Mouse (Mus musculus) retina, postnatal 1 day (tissue): ENCODE measurements around the gene Tmem229b.
"Not testable (repeated sequence)": the region's sequence is repeated elsewhere in the genome, so short reads cannot be mapped to it uniquely, and the experiment has no call there.

ENCODE experiments used
- DNase-seq: peaks from one replicate; pipeline ENCODE4 v3.0.0-alpha.2; 2012

The Tmem229b gene

DNA sequence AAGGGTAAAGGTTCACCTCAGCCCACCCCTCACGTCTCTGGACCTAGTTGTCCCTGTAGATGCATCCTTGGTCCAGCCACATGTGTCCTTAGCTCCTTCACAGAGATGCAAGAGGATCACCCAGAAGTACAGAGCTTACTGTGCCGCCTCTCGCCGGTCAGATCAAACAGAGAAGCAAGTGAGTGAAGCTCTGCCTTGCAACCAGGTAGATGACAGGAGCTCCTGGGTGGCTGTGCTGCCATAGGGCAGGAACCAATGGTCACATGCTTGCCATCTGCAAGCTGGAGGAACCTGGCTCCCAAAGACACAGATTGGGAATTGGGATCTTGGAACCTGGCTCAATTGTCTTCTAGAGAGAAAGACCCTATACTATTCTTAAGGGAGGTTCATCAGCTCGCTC lies 2.0 kb downstream of the Tmem229b start:
- DNase-seq = no peak

DNA sequence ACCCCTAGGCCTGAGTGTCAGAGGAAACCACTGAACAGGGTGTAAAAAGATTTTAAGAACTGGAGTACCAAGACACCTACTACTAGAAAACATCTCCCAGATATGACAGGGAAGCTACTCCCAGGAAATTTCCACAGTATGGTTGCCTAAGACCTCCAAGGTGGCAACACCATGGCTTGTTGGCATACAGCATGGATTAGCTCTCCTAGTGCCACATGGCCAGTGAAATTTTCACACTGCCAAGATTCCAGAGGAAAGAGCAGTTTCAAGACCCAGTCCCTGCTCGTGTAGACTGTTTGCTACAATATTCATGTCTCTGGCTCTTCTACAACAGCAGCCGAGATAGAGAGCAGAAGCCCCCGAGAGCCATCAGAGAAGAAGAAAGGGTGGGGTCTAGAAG lies 4.4 kb downstream of the Tmem229b start:
- no peak for DNase-seq

DNA sequence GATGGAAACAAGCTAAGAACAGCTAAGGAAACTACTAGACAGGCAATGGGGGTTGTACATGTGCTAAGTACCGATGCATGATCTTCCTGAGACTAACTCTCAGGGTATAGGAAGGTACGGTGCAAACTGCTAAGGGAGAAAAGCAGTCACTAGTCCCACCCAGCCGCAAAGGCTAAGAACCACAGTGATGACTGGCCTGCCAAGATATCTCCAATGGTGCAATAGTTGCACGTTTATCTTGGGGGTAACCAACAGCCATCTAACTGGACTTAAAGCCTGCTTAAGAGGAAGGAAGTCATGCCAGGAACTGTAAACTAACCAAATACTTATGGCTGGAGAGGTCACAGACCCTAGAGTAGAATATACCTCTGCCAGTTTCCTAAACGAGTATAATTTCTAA lies 5.0 kb downstream of the Tmem229b start:
- DNase-seq = no peak

DNA sequence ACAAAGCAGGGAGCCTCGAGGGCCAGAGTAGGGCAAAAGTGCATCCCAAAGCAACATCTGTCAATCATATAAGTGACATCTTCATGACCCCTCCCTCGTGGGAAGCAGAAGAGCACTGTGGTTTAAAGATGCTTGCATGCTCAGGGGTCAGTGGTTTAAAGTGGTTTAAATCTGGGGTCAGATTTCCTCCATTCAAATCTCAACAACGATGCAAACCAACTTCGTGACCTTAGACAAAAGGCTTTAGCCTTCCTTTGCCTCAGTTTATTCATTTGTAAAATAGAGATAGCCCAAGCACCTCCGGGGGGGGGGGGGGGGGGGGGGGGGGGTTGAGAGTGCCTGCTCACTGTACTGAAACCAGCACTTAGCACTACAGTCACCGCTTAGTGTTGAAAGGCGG lies 10.7 kb downstream of the Tmem229b start:
- DNase-seq = no peak

DNA sequence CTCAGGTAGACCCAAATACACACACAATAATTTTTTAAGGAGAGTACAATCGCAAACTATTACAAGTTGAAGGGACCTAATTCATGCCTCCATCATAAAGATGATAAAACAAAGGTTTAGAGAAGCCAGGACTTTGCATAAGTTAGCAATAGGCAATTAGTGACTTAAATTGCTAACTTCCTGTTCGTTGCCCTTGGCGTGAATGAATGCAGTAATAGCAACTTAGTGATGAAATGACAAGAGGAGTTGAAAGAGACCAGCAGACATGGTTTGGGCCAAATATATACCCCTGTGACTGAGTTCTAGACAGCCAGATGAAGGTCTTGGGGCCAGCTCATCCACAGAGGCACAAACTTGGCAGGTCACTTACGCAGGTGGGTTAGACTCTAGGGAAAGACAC lies 11.2 kb downstream of the Tmem229b start:
- no peak for DNase-seq

DNA sequence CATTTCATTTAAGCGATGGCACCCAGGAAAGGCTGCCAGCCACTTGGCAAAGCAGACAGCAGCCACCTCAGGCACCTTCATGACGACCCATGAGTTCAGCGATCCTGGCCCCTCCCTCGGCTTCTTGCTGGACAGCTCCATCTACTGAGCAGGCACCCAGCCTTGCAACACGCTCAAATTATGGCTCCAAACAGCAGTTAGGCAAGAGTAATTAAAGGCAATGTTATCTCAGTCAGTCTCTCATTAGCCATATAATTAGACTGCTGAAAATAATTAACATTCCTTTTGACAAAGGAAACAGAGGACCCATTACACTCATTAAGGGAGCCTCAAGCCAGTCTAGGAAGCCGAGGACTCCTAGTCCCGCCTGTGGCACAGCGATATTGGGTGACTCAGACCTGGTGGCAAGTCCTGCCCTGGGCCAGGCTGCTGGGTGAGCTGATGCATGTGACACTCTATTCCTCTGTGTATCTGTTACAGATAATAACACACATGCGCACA lies 19.8 kb downstream of the Tmem229b start:
- peak; percentile 78 for DNase-seq

DNA sequence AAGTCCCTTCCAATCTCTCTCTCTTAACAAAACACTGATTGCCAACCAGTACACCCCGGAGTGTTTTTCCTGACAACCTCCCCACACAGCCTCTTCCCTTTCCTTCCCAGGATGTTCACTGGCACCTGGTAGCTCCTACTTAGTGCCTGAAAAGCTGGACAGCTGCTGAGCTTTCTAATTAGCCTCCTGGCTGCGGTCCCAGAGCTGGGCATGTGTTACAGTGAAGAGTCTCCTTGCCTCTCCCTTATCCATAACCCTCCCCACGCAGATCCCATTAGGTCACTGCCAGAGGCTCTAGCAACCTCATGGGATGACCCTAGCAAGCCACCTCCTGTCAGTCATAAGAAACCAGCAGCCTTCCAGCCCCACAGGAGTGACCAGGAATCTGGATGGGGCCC lies 23.4 kb downstream of the Tmem229b start:
- DNase-seq = peak; percentile 85

DNA sequence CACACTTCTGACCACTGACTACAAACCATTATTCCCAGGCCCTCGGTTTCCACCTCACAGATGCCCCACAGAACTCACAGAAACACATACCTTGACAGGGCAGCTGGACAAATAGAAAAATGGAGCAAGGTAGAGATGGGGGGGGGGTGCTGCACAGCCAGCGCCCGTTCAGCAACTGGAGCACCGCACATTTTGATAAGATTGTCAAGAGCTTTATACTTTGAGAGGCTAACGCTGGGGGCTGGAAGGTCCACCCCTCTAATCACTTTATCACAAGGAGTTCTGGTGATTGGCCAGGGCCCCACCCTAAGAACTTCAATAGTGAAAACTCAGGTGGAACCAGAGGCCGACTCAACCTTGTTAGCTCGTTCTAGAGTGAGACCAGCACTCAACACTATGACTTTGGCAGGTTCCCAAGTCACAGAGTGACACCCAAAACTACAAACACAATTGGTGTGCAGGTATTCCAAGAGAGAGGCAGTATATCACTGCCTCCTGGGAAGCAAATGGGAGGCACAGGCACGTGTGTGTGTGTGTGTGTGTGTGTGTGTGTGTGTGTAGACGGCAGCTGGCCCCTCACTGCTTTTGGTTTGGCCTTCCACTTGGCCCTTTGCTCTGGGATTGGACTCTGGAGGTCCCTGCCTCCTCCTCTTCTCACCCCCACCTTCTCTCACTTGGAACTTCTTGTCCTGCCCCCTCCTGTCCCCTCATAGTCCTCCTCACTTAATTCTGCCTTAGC lies 24.0 kb downstream of the Tmem229b start:
- DNase-seq = no peak

DNA sequence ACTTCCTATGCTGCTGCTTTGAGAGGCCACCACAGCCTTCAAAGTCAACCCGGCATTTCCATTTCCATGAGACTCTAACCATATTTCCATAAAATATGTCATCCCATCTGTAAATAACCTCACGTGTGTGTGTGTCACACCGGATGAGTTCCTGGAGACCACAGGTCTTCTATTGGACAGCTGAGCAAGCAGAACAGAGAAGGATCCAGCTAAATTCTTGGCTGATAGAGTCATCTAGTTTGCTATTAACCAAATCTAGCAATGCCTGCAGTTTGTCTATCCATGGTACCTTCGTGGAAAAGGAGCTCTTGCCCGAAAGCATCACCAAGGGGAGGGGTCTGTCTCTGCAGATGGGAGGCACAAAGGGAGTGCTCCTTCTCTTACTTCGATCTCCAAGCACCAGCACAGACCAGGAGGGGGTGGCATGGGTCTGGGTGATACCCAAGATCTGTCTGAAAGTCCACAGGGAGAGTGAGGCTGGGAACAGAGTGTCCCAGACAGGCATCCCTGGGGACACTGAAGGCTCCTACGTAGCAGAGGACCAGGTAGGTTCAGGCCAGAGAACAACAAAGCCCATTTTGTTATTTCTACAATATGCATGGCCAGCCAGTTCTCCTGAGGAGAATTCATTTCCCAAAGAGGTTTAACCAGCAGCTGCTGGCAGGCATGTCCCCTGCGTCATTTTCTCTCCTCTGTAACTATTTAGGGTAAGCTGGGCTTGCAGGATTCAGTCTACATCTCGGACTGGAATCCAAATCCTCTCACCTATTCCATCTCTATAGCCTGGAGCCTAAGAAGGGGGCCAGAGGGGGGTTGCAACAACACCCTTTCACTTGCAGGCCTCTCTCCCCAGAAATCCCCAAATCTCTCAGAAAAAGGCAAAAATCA lies 25.2 kb downstream of the Tmem229b start:
- DNase-seq = peak; percentile 31

DNA sequence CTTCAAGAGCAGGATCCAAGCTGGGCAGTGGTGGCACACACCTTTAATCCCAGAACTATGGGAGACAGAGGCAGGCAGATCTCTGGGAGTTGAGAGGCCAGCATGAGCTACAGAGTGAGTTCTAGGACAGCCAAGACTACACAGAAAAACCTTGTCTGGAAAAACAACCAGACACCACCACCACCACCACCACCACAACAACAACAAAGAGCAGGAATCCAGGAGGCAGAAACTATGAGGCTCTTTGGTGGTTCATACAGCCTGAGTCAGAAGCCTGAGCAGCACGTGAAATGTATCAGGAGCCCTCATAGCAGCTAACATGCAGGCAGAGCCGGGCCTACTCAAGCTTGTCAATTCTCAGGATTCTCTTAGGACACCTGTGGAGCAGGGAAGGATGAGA lies 26.3 kb downstream of the Tmem229b start:
- no peak for DNase-seq

DNA sequence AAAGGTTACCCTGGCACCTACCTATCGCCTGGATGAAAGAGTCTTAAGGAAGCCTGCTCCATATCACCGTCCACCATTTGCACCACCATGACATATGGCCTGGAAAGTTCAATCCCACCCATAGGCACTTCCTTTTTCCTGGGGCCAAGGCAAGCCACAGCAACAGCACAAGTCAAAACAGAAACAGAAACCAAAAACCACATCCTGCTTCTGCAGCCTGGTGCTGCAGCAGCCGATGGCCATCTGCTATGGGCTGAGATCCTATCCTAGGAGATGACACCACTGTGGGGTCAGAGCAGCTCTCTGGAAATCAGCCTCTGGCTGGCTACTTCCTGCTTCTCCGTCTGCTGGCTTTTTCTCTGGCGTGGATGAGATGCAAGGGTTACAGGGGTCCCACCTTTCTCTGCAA lies 26.7 kb downstream of the Tmem229b start:
- DNase-seq = no peak

DNA sequence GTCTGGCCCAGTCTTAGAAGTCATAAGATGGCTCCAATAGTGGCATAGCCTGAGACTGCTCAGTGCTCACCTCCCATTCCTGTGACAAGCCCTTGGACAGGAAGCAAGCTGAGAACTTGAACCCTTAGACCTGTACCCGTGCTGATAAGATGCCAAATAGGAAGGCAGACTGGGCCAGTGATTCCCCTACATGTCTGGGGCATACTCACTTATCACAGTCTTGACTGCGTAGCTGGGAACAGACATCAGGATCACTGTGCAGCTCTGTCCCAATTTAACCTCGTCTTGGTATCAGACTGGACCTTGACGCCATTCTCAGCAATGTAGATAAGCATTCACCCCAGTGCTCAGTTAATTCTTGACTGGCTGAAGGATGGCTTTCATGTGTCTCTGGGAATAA lies 29.9 kb downstream of the Tmem229b start:
- no peak for DNase-seq

DNA sequence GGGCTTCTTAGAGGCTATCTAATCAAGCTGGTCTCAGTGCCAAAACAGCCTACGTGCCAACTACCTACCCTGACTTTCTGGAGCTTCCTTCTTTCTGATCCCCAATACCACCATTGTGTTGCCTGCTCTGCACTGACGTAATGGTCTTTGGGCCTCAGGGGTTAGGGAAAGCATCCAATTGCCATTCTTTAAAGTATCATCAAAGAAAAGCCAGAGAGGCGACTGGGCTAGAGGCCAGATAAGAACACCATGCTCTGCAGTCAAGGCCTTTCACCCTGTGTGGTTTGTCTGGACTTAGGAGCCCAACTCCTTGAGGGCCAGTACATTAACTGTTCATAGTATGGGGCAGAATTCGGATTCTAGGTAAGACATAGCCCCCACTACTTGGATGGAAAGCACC lies 30.3 kb downstream of the Tmem229b start:
- DNase-seq = no peak

DNA sequence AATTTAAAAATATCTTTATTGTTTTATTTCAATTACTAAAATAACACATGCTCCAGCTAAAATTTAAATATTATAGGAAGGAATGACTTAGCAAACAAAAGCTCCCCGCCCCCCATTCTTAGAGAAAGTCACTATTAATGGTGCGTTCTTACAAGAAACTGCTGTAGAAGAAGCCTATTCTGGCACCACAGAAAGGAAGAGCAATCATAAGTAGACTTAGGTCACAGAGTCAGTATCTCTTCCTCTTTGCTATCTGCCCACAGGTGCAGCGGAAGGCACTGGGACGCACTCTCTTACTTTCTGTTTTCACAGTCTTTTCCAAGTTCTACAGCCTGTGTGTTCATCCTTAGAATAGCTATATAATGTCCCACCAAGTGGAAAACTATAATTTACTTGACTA lies 31.6 kb downstream of the Tmem229b start:
- DNase-seq = no peak

DNA sequence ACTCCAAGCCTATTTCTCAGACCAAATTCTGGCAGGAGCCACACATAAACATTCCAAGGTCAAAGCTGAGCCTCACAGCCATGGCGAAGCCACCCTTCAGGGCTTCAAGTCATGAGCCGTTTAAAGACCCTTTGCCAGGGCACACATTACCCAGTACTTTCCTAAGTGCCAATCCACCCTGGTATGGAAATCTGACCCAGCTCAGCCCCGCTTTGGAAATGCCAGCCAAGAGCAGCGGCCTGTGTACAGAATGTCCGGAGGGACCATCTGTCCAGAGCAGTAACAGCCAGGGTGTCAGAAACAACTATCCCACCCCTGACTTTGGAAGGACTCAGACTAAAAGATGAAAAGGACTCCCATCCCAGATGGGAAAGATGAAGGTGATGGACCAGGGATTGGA lies 32.7 kb downstream of the Tmem229b start:
- DNase-seq = no peak

DNA sequence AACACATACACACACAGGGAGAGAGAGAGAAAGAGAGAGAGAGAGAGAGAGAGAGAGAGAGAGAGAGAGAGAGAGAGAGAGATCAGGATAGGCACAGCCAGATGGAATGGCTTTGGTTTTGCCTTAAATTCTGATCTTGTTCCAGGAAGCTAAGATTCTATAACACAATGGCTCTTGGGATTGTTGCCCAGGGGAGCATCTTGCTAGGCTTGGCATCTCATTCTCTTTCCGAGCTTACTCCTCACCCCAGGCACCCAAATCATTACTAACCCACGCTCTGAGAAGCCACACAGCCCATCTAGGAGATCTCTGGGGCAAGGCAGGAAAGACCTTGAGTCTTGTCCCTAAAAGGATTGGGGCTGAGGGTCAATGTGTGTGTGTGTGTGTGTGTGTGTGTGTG lies 33.6 kb downstream of the Tmem229b start:
- DNase-seq = no peak

DNA sequence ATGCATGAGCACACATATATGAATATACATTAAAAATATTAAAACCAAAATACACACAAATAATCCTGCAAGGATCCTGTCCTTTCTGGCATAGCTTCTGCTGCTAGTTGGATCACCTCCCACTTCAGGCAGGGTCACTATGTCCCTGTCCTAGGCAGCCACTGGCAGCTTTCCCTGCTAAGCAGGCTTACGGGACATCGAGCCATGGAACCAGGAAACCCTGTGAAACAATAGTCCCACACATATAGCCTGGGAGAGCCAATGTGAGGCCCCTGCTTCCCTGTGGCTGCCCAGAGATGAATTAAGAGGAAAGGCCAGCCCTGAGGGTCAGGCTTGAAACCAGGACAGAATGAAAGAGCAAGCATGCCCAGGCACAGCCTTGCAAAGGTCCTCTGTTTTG lies 35.8 kb downstream of the Tmem229b start:
- no peak for DNase-seq

DNA sequence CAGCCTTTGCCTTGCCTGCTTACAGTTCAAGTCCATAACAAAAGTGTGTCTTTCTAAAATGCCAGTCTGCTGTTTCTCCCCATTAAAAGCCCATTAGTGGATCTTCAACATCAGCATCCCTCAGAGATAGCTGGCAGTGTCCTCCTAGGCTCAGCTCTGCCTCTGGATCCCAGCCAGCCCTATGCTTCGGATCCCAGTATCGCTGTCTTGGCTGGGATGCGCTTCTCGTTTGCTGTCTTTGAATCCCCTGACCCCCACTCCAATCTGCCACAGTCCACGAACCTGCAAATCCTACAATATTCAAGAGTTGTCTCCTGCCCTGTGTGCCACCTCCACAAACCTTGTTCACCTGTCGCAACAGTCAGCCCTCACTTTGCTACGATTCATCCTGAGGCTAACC lies 36.7 kb downstream of the Tmem229b start:
- DNase-seq = no peak

DNA sequence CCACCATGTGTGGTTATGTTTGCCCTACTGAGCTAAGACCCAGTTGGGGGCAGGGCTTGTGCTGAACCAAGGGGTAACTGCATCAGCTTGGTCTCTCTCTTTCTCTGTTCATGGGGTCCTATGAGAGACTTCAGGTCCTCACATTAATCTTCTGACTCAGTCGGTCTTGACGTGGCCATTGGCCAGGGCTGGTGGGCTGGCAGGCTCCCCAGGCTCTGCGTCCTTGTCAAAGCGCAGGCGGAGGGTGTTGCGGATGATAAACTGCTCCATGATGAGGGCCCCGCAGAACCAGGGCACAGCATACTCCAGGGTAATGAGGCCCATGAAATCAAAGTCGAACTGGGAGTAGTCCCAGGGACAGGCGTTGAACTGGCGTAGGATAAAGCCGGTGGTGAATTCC lies 42.9 kb downstream of the Tmem229b start:
- DNase-seq = not testable (repeated sequence)

DNA sequence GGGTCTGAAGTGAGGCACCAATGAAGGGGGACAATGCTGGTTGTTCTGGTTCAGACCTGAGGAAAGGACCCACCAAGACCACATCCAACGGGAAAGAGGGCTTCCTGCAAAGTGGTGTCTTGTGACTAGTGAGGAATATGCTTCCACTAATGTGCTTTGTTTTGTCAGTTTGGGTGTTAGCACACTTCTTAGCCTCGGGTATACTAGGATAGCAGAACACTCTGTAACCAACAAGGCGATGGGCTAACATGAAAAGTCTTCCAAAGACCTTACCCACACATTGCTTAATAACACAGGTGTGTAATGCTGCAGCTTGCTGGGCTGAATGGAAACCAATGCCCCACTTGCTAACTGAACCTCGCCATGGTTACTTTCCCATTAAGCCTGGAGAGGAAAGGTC lies 51.0 kb downstream of the Tmem229b start:
- no peak for DNase-seq

DNA sequence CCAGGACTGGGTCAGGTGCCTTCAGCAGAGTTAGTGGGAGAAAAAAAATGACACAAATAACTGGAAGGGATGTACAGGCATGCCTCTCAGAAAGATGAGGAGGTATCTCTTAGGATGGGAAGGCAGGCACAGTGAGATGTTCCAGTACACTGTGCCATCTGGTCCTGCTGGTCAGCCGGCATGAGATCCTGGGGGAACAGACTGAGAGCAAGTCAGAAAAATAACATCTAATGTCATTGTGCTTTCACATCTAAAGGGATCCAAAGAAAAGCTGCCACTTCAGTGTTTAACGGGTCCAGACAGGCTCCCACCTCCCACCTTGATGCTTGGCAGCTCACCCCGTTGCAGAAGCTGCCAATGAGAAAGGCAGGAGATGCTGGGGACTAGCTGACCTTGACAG lies 54.9 kb downstream of the Tmem229b start:
- DNase-seq = no peak

DNA sequence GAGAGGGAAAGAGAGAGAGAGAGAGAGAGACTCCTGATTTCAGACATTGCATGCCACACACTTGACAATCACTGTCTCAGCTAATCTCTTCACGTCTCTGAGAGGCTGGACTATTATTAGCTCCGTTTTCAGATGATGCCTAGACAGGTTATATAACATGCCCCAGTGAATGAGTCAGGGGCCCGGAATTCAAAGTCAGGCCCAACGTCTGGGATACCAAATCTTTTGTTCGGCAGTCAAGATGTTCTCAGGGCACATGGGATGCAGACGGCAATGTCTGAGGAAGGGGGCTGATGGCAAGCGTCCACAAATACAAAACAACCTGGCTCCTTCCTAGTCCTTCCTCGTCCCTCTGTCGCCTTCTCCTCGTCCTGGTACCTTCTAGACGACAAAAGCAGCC lies 55.4 kb downstream of the Tmem229b start:
- no peak for DNase-seq

DNA sequence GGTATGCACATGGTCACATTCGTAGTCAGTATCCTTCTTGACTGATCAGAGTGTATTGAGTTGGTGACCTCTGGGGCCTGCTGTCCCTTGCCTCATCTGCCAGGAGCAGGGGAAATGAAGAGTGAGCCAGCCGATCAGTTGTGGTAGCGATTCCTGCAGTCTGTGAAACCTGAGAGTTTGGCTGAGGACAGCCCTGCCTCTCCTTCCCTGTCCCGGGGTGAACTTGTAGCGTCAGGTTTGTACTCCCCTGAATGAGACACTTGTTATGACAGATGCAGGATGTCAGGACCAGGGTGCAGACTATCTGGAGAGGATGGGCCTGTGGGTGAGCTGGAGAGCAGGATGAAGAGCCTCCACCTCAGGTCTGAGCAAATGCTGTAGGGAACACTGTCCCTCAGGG lies 59.8 kb downstream of the Tmem229b start:
- DNase-seq = no peak

DNA sequence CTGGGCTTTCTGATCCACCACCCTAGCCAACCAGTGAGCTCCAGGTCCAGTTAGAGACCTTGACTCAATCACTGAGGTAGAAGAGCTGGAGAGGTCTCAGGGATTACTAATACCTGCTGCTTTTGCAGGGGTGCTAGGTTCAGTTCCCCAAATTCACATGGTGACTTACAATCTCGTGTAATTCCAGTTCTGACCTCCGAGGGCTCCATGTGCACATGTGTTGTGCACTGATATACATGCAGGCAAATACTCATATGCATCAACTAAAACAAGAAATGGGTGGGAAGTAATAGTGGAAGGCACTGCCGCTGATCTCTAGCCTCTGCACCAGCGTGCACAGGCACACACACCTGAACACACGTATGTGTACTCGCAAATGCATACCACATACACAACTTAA lies 60.3 kb downstream of the Tmem229b start:
- peak; percentile 31 for DNase-seq
